Mouse (Mus musculus): Measurements from ENCODE around the gene Sez6. TPM values are rescaled to one million over a fixed set of nuclear protein-coding genes. Genes with fewer than 3 reads are reported as not detected.

Sez6 gene
- polyA plus RNA-seq, 1 experiment from 2014 or later: 0.27 TPM

DNA sequence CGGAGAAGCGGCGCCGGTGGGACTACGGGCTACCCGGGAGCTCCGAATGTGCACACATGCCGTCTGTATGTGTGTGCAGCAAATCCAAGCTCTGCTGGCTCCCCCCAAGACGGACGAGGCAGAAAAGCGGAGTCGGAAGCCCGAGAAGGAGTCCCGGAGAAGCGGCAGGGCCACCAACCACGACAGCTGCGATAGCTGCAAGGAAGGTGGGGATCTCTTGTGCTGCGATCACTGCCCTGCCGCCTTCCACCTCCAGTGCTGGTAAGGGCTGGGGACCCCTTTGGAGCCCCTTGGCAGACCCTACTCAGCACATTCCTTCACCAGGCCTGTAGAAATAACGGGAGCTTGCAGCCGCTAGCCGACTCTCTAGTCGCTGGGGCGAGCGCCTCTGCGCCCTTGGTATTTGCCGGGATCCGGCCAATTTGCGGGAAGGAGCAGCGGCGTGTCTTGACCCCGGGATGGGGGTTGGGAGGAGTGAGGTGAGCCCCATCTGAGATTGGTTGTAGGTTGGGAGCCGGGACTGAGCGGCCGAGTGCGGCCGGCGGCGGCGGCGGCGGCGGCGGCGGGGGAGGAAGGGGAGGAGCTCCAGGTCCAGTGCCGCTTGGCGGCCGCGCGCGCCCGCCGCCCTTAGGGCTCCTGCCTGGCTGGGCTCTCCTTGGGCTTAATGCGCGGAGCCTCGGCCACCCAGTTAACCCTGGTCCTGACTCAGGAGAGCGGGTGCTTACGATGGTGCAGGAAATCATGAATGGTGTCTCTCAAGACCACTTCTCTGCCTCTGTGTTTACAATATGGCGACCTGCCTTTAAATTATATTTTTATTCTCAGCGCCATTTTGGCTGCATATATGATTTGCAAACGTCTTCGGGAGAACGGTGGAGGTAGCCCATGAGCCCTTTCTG, 53.6 kb downstream of the Sez6 start:
- H3K9me3 ChIP-seq (ENCODE audit: low read length): no peaks in the 10 kb centered on the region
- ATAC-seq (ENCODE audit: low FRiP score, low TSS enrichment): no peak

DNA sequence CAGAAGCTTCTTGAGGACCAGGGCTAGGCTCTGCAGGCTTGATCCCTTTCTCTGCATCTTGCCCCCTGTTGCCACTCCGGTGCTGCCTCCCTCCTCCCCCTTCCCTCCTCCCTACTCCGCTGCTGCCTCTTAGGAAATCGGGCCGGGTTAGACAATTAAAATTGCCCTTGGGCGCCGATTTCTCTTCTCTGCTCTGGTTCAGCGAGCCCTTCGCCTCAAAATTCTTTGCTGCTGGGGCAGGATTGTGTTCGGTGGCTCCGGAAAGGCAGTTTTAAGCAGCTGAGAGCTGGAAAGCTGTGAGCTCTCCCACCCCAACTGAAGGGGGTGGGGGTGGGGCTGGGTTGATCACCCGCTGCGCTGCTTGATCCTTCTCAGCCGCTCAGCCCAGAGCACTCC, 54.2 kb downstream of the Sez6 start:
- Histone ChIP-seq H3K4me3 (ENCODE audit: low read length) (peak overlapping the region; percentile 98), H3K4me2 (replicated peaks; ENCODE audit: low read depth, low read length) (peak overlapping the region; percentile 85), H3K9ac (replicated peaks; ENCODE audit: low read length) (peak overlapping the region; percentile 93), H3K36me3 (ENCODE audit: insufficient read depth, low read length) (peaks cover 16% of the 10 kb centered on the region), H3K4me1 (ENCODE audit: insufficient read depth, low read length) (peaks cover 16% of the 10 kb centered on the region), H3K27me3 (ENCODE audit: insufficient read depth, low read length) (no peaks in the 10 kb centered on the region), H3K27ac (ENCODE audit: low read length) (peak overlapping the region; percentile 94), H3K9me3 (ENCODE audit: low read length) (no peaks in the 10 kb centered on the region)
- 2% methylated on average over 13 of the region's 13 CpGs for WGBS
- no peak for ATAC-seq (ENCODE audit: low FRiP score, low TSS enrichment)

More for the DNA sequence above, 53.6 kb downstream of the Sez6 start:
- Histone ChIP-seq H3K4me2 (replicated peaks; ENCODE audit: low read depth, low read length) (peak overlapping the region; percentile 85), H3K9ac (replicated peaks; ENCODE audit: low read length) (peak overlapping the region; percentile 93), H3K36me3 (ENCODE audit: insufficient read depth, low read length) (peaks cover 16% of the 10 kb centered on the region), H3K4me3 (ENCODE audit: low read length) (peak overlapping the region; percentile 98), H3K27me3 (ENCODE audit: insufficient read depth, low read length) (no peaks in the 10 kb centered on the region), H3K27ac (ENCODE audit: low read length) (peak overlapping the region; percentile 94), H3K4me1 (ENCODE audit: insufficient read depth, low read length) (peaks cover 16% of the 10 kb centered on the region)
- under 1% methylated on average over 54 of the region's 63 CpGs for WGBS

DNA sequence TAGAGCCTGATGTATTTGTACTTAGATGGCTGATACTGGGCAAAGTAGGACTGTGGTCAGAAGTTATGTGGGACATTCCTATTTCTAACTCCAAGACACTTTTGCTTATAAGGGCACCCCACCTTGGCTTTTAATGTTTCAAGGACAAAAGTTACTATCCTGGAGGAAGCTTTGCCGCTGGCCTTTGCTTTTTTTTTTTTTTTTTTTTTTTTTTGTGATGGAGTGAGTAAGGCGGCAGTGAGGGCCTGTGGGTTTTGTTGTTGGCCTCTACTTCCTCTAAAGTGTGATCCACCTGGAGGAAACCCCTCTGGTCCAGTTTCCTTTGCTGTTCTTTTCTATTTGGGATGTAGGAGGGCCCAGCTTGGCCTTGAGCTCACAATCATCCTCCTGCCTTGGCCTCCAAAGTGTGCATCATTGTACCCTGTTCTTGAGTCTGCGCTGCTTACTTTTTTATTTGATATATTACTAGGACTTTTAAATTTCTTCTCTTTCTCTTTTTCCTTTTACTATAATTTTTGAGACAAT, 55.0 kb downstream of the Sez6 start:
- H3K27me3 ChIP-seq (ENCODE audit: insufficient read depth, low read length): no peaks in the 10 kb centered on the region
- ATAC-seq (ENCODE audit: low FRiP score, low TSS enrichment): no peak
- peak overlapping the region; percentile 85 for H3K4me2 ChIP-seq (replicated peaks; ENCODE audit: low read depth, low read length)
- peaks cover 16% of the 10 kb centered on the region for H3K4me1 ChIP-seq (ENCODE audit: insufficient read depth, low read length)
- no peaks in the 10 kb centered on the region for H3K9me3 ChIP-seq (ENCODE audit: low read length)
- peak overlapping the region; percentile 93 for H3K9ac ChIP-seq (replicated peaks; ENCODE audit: low read length)
- WGBS: 88% methylated on average over 3 of the region's 3 CpGs
- peaks cover 19% of the 10 kb centered on the region for H3K36me3 ChIP-seq (ENCODE audit: insufficient read depth, low read length)
- H3K27ac ChIP-seq (ENCODE audit: low read length): peak overlapping the region; percentile 94; the same call in 1 of the 2 replicates
- peak overlapping the region; percentile 98 for H3K4me3 ChIP-seq (ENCODE audit: low read length)

DNA sequence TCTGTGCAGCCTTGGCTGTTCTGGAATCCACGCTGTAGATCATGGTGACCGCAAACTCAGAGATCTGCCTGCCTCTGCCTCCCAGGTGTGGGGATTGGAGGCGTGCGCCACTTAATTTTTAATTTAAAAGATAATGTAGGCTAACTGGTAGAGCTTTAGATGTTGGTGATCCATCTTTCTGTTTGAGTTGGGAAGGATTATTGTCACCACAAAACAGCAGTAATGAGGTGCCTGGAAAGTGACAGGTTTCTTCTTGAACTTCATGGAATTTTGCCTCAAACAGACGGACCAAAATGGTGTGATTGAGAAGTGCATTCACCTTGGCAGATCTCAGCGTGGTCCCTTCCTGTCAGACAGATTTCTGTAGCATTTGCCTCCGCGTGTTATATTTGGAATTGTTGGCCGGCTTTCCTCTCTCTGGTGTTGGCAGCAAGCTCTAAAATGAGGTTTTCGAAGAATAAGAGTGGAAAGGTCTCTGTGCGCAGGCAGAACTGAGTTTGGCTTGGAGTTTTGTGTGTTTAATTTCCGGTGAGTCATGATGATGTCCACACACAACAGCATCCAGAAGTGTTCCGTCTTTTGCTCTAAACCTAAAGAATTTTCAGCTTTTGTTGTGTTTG, 58.6 kb downstream of the Sez6 start:
- Histone ChIP-seq H3K4me2 (replicated peaks; ENCODE audit: low read depth, low read length) (no peak overlapping the region), H3K27me3 (ENCODE audit: insufficient read depth, low read length) (no peaks in the 10 kb centered on the region), H3K36me3 (ENCODE audit: insufficient read depth, low read length) (peaks cover 19% of the 10 kb centered on the region), H3K9ac (replicated peaks; ENCODE audit: low read length) (no peak overlapping the region), H3K9me3 (ENCODE audit: low read length) (no peaks in the 10 kb centered on the region), H3K4me1 (ENCODE audit: insufficient read depth, low read length) (peaks cover 12% of the 10 kb centered on the region), H3K27ac (ENCODE audit: low read length) (no peak overlapping the region), H3K4me3 (ENCODE audit: low read length) (no peak overlapping the region)
- WGBS: 91% methylated on average over 13 of the region's 13 CpGs
- no peak for ATAC-seq (ENCODE audit: low FRiP score, low TSS enrichment)

DNA sequence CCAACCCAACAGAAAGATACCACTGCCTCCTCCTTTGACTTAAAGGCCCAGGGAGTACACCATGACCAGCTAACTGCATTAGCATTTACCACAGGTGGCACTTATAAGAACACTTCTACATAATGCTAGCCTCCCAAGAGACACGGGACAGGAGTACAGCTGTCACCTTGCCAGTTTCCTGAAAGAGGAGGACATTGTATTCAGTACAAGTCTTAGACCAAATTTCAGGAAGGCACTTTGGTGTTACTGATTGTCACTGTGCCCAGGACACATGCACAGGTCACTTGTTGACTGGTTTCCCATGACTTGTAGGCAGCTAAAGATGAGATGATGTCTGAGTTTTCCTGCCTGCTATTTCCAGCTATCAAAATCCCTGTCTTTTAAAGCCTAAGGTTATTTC, 65.0 kb downstream of the Sez6 start:
- no peak overlapping the region for H3K9ac ChIP-seq (replicated peaks; ENCODE audit: low read length)
- 80% methylated on average over 1 of the region's 1 CpGs for WGBS
- H3K9me3 ChIP-seq (ENCODE audit: low read length): no peaks in the 10 kb centered on the region
- no peak overlapping the region for H3K4me2 ChIP-seq (replicated peaks; ENCODE audit: low read depth, low read length)
- no peak for ATAC-seq (ENCODE audit: low FRiP score, low TSS enrichment)
- no peaks in the 10 kb centered on the region; the same call in 1 of the 2 replicates for H3K36me3 ChIP-seq (ENCODE audit: insufficient read depth, low read length)
- H3K27ac ChIP-seq (ENCODE audit: low read length): no peak overlapping the region
- no peak overlapping the region for H3K4me3 ChIP-seq (ENCODE audit: low read length)
- H3K4me1 ChIP-seq (ENCODE audit: insufficient read depth, low read length): no peaks in the 10 kb centered on the region
- H3K27me3 ChIP-seq (ENCODE audit: insufficient read depth, low read length): no peaks in the 10 kb centered on the region

DNA sequence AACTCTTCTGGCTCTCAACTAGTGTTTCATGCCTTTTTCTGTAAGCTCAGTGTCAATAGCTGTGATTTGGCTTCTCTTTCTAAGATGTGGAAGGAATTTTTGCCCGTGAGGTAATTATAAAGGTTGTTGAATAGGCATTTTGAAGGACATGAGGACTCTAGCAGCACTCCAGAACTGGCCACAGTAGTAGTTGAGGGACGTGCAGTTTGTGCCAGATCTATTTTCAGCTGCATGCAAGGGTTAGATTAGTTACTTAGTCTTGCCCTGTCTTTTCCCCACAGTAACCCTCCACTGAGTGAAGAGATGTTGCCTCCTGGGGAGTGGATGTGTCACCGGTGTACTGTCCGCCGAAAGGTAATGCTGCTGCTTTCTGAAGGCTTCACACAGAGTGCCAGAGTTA, 75.8 kb downstream of the Sez6 start:
- 96% methylated on average over 5 of the region's 5 CpGs for WGBS
- no peaks in the 10 kb centered on the region for H3K4me1 ChIP-seq (ENCODE audit: insufficient read depth, low read length)
- H3K9ac ChIP-seq (replicated peaks; ENCODE audit: low read length): no peak overlapping the region
- no peak overlapping the region for H3K27ac ChIP-seq (ENCODE audit: low read length)
- no peaks in the 10 kb centered on the region for H3K9me3 ChIP-seq (ENCODE audit: low read length)
- H3K4me2 ChIP-seq (replicated peaks; ENCODE audit: low read depth, low read length): no peak overlapping the region
- H3K4me3 ChIP-seq (ENCODE audit: low read length): no peak overlapping the region
- no peak for ATAC-seq (ENCODE audit: low FRiP score, low TSS enrichment)
- peaks cover 53% of the 10 kb centered on the region for H3K36me3 ChIP-seq (ENCODE audit: insufficient read depth, low read length)
- no peaks in the 10 kb centered on the region for H3K27me3 ChIP-seq (ENCODE audit: insufficient read depth, low read length)

DNA sequence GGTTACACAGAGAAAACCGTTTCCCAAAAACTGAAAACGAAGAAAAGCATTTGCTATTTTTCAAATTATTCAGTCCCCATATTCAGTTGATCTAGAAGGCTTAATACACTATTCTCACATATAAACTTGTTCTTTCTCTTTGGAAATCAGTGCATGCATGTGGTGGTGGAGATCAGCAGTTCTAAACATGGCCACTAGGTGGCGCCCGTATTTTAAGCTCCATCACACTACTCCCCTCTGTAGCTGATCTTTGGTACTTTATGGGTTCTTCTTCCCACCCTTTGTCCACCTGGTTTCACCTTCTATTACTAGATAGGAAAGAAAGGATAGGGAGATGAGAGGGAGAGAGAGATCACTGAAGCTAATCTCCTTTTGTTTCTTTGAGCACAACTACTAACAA, 89.1 kb downstream of the Sez6 start:
- peaks cover 75% of the 10 kb centered on the region for H3K36me3 ChIP-seq (ENCODE audit: insufficient read depth, low read length)
- no peak overlapping the region for H3K4me2 ChIP-seq (replicated peaks; ENCODE audit: low read depth, low read length)
- no peak overlapping the region for H3K9ac ChIP-seq (replicated peaks; ENCODE audit: low read length)
- 27% methylated on average over 4 of the region's 4 CpGs for WGBS
- H3K4me3 ChIP-seq (ENCODE audit: low read length): no peak overlapping the region
- H3K4me1 ChIP-seq (ENCODE audit: insufficient read depth, low read length): no peaks in the 10 kb centered on the region
- no peak for ATAC-seq (ENCODE audit: low FRiP score, low TSS enrichment)
- no peaks in the 10 kb centered on the region for H3K9me3 ChIP-seq (ENCODE audit: low read length)
- no peaks in the 10 kb centered on the region for H3K27me3 ChIP-seq (ENCODE audit: insufficient read depth, low read length)
- H3K27ac ChIP-seq (ENCODE audit: low read length): no peak overlapping the region

DNA sequence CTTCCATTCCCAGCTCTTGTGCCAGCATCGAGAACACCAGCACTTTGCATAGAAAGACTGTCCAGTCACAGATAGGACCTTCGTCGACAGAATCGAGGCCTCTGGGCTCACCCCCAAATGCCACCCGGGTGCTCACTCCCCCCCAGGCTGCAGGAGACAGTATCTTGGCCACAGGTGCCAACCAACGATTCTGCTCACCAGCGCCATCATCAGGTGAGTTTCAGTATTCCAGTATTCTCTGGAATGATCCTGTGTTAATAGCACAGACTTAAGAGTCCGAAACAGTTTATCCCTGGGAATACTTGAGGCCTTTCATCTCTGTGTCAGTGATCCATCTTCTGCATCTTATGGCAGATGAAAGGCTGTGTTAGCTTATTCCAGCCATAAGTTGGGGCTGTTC, 93.0 kb downstream of the Sez6 start:
- Histone ChIP-seq H3K27ac (ENCODE audit: low read length) (no peak overlapping the region), H3K36me3 (ENCODE audit: insufficient read depth, low read length) (peaks cover 73% of the 10 kb centered on the region), H3K4me2 (replicated peaks; ENCODE audit: low read depth, low read length) (no peak overlapping the region), H3K9ac (replicated peaks; ENCODE audit: low read length) (no peak overlapping the region), H3K4me1 (ENCODE audit: insufficient read depth, low read length) (no peaks in the 10 kb centered on the region), H3K9me3 (ENCODE audit: low read length) (no peaks in the 10 kb centered on the region), H3K27me3 (ENCODE audit: insufficient read depth, low read length) (no peaks in the 10 kb centered on the region), H3K4me3 (ENCODE audit: low read length) (no peak overlapping the region)
- ATAC-seq (ENCODE audit: low FRiP score, low TSS enrichment): no peak
- WGBS: 88% methylated on average over 8 of the region's 8 CpGs

All from kidney, embryonic 16.5 days (tissue).